Mouse (Mus musculus): Measurements from ENCODE around the gene Flrt2. TPM values are rescaled to one million over a fixed set of nuclear protein-coding genes. Genes with fewer than 3 reads are reported as not detected.

Gene Flrt2
- total and polyA plus RNA-seq, 3 experiments = not detected

- DNase-seq (ENCODE audit: extremely low read depth) = no peak
- Histone ChIP-seq H3K79me2 (replicated peaks; ENCODE audit: control insufficient read depth, extremely low read depth, insufficient read depth, poor library complexity, severe bottlenecking) (no peaks in the 10 kb centered on the region), H3K27me3 (replicated peaks) (no peaks in the 10 kb centered on the region), H3K4me1 (ENCODE audit: control insufficient read depth in 1 of 2, insufficient read depth in 2 of 2) (no peaks in the 10 kb centered on the region), H3K27ac (ENCODE audit: insufficient read depth, low read depth) (no peak overlapping the region), H3K36me3 (replicated peaks in 1 of 2; ENCODE audit: control insufficient read depth in 1 of 2, insufficient read depth in 1 of 2, low read length in 1 of 2) (no peaks in the 10 kb centered on the region), H3K9me3 (replicated peaks; ENCODE audit: low read length) (peaks cover 38% of the 10 kb centered on the region), H3K4me2 (ENCODE audit: insufficient read depth, low read depth, poor library complexity, severe bottlenecking) (no peak overlapping the region), H3K9ac (ENCODE audit: insufficient read depth, low read depth) (no peak overlapping the region), H3K4me3 (replicated peaks in 1 of 3; ENCODE audit: low read depth in 2 of 3, low read length in 2 of 3, poor library complexity in 1 of 3) (no peak overlapping the region)
- dilution Hi-C loops (cut with MboI; ENCODE audit: extremely low pct_ligation_motif_present, extremely low pct_unique_long_range_greater_than_20kb, low sequenced_read_pairs) (no loop called here), in situ Hi-C loops (cut with MboI; ENCODE audit: low pct_ligation_motif_present, low pct_unique_long_range_greater_than_20kb, low sequenced_read_pairs) (no loop called here)
- TF ChIP-seq ZMIZ1 (IDR thresholded peaks at IDR 0.05; ENCODE audit: low read depth, low read length) (no peak), USF1 (IDR thresholded peaks at IDR 0.05; ENCODE audit: low read depth, low read length) (no peak), IRF4 (IDR thresholded peaks at IDR 0.05; ENCODE audit: low read depth, low read length) (no peak), MYC (IDR thresholded peaks at IDR 0.05; ENCODE audit: low read depth, low read length) (no peak), TCF12 (IDR thresholded peaks at IDR 0.05; ENCODE audit: low read depth, low read length) (no peak)
Measured at GRCm38 (mm10) chr12:95667296-95667695, 24.7 kb upstream of the Flrt2 start.

GRCm38 (mm10) chr12:95675711-95676110, 16.3 kb upstream of the Flrt2 start:
- H3K27ac ChIP-seq (ENCODE audit: insufficient read depth, low read depth) = no peak overlapping the region
- DNase-seq (ENCODE audit: extremely low read depth) = no peak
- no peak overlapping the region for H3K4me3 ChIP-seq (replicated peaks in 1 of 3; ENCODE audit: low read depth in 2 of 3, low read length in 2 of 3, poor library complexity in 1 of 3)
- no peaks in the 10 kb centered on the region for H3K27me3 ChIP-seq (replicated peaks)
- dilution Hi-C loops (cut with MboI; ENCODE audit: extremely low pct_ligation_motif_present, extremely low pct_unique_long_range_greater_than_20kb, low sequenced_read_pairs) (no loop called here), in situ Hi-C loops (cut with MboI; ENCODE audit: low pct_ligation_motif_present, low pct_unique_long_range_greater_than_20kb, low sequenced_read_pairs) (no loop called here)
- no peak overlapping the region for H3K4me2 ChIP-seq (ENCODE audit: insufficient read depth, low read depth, poor library complexity, severe bottlenecking)
- H3K79me2 ChIP-seq (replicated peaks; ENCODE audit: control insufficient read depth, extremely low read depth, insufficient read depth, poor library complexity, severe bottlenecking) = no peaks in the 10 kb centered on the region
- no peaks in the 10 kb centered on the region for H3K4me1 ChIP-seq (ENCODE audit: control insufficient read depth in 1 of 2, insufficient read depth in 2 of 2)
- H3K9ac ChIP-seq (ENCODE audit: insufficient read depth, low read depth) = no peak overlapping the region
- TF ChIP-seq TBP (conservative IDR thresholded peaks at IDR 0.05; ENCODE audit: low read depth, low read length) (no peak), CHD1 (IDR thresholded peaks at IDR 0.05; ENCODE audit: low read depth, low read length) (no peak), BHLHE40 (IDR thresholded peaks at IDR 0.05; ENCODE audit: low read depth, low read length) (no peak), ZKSCAN1 (IDR thresholded peaks at IDR 0.05; ENCODE audit: borderline replicate concordance, low read depth, low read length) (no peak), NELFE (IDR thresholded peaks at IDR 0.05; ENCODE audit: low read depth, low read length) (no peak), USF1 (IDR thresholded peaks at IDR 0.05; ENCODE audit: low read depth, low read length) (no peak), USF2 (conservative IDR thresholded peaks at IDR 0.05; ENCODE audit: low read depth, low read length) (no peak), ELF1 (IDR thresholded peaks at IDR 0.05; ENCODE audit: low read depth, low read length) (no peak), PAX5 (IDR thresholded peaks at IDR 0.05; ENCODE audit: low read length) (no peak), ZNF384 (IDR thresholded peaks at IDR 0.05; ENCODE audit: low read depth, low read length) (no peak), POLR2AphosphoS2 (IDR thresholded peaks at IDR 0.05; ENCODE audit: low read depth, low read length) (no peak), E2F4 (IDR thresholded peaks at IDR 0.05; ENCODE audit: insufficient replicate concordance, low read depth, low read length) (no peak), KAT2A (IDR thresholded peaks at IDR 0.05; ENCODE audit: insufficient replicate concordance, low read length) (no peak), ZMIZ1 (IDR thresholded peaks at IDR 0.05; ENCODE audit: low read depth, low read length) (no peak), HCFC1 (IDR thresholded peaks at IDR 0.05; ENCODE audit: low read depth, low read length) (no peak)
- peaks cover 31% of the 10 kb centered on the region for H3K9me3 ChIP-seq (replicated peaks; ENCODE audit: low read length)
- no peaks in the 10 kb centered on the region for H3K36me3 ChIP-seq (replicated peaks in 1 of 2; ENCODE audit: control insufficient read depth in 1 of 2, insufficient read depth in 1 of 2, low read length in 1 of 2)
